Mouse (Mus musculus) layer of hippocampus, adult 2 months (tissue): ENCODE data around the gene Ydjc. TPM values are rescaled to one million over a fixed set of nuclear protein-coding genes. Genes with fewer than 3 reads are reported as not detected.
A peak's percentile ranks its signal among the peaks of the same experiment; 100 is the strongest.
"Not testable (repeated sequence)": the region's sequence is repeated elsewhere in the genome, so short reads cannot be mapped to it uniquely, and the experiment has no call there.

Experiments used
- DNase-seq, 2 experiments: peaks; one replicate each; pipeline ENCODE4 v3.0.0; 2022; ENCODE audit warnings: low spot score in 2 of 2
- H3K27ac ChIP-seq: fragments of 200-600 bp; 2 replicates; pipeline ENCODE4 v1.8.1; 2022
- H3K4me3 ChIP-seq: fragments of 200-600 bp; 2 replicates; pipeline ENCODE4 v1.8.1; 2022; ENCODE audit warnings: mild to moderate bottlenecking
- CTCF ChIP-seq: fragments of 200-600 bp; conservative IDR thresholded peaks from 2 replicates; pipeline ENCODE4 v1.8.1; 2022; ENCODE audit warnings: antibody characterized with exemption, mild to moderate bottlenecking, moderate library complexity
- total RNA-seq, 2 experiments: library from RNA; stranded (reverse); gene quantifications; 2 replicates each; pipeline ENCODE4 v1.2.3; 2021

Gene Ydjc
- total RNA-seq, 2 experiments from 2014 or later = 24.5 to 25.2 TPM

GRCm38 (mm10) chr16:17132089-17132905 is 12.1 kb upstream of the Ydjc start, which contains the start of gene Sdf2l1:
Sdf2l1 (minus strand) TSS chr16:17132383.
- DNase-seq = peak; percentile 97 to 98
- TF ChIP-seq CTCF = peak; percentile 65
- Histone ChIP-seq H3K27ac (peak within 1 kb of the TSS; percentile 87), H3K4me3 (peak within 1 kb of the TSS; percentile 97)

GRCm38 (mm10) chr16:17132906-17133200 is 11.6 kb upstream of the Ydjc start:
- TF ChIP-seq CTCF = no peak
- Histone ChIP-seq H3K27ac (no peak overlapping the region), H3K4me3 (peak overlapping the region; percentile 97)
- DNase-seq = no peak

- Histone ChIP-seq H3K27ac (no peak overlapping the region), H3K4me3 (no peak overlapping the region)
- DNase-seq = no peak
- no peak for TF ChIP-seq CTCF
These were observed 7.1 kb upstream of the Ydjc start for GRCm38 (mm10) chr16:17137355-17137754.

- TF ChIP-seq CTCF = peak; percentile 68
- peak within 1 kb of the TSS; percentile 73 for H3K27ac ChIP-seq
- DNase-seq = peak; percentile 78 to 80
- peak within 1 kb of the TSS; percentile 71 for H3K4me3 ChIP-seq
These were observed 2.4 kb downstream of the Ydjc start, which contains the start of gene Ccdc116 for GRCm38 (mm10) chr16:17146772-17147235. Ccdc116 (minus strand) TSS chr16:17147229.

GRCm38 (mm10) chr16:17147391-17147929 is 3.0 kb downstream of the Ydjc start:
- TF ChIP-seq CTCF = no peak
- no peak for DNase-seq
- peak overlapping the region; percentile 71 for H3K4me3 ChIP-seq
- peak overlapping the region; percentile 73; the same call in 1 of the 2 replicates for H3K27ac ChIP-seq

GRCm38 (mm10) chr16:17148084-17148483 is 3.7 kb downstream of the Ydjc start:
- no peak for DNase-seq
- no peak overlapping the region for H3K27ac ChIP-seq
- H3K4me3 ChIP-seq = peak overlapping the region; percentile 71
- peak; percentile 44 for TF ChIP-seq CTCF

- Histone ChIP-seq H3K4me3 (no peak overlapping the region), H3K27ac (no peak overlapping the region)
- no peak for DNase-seq
- no peak for TF ChIP-seq CTCF
These were observed 6.3 kb downstream of the Ydjc start for GRCm38 (mm10) chr16:17150520-17151258.

- H3K27ac ChIP-seq = no peak overlapping the region
- no peak overlapping the region for H3K4me3 ChIP-seq
- no peak for TF ChIP-seq CTCF
- DNase-seq = no peak
These were observed 7.5 kb downstream of the Ydjc start for GRCm38 (mm10) chr16:17151874-17152273.

- no peak for DNase-seq
- TF ChIP-seq CTCF = no peak
- Histone ChIP-seq H3K4me3 (no peak overlapping the region), H3K27ac (no peak overlapping the region)
These were observed 9.9 kb downstream of the Ydjc start for GRCm38 (mm10) chr16:17154346-17154745.

- not testable (repeated sequence) for H3K27ac ChIP-seq, DNase-seq, H3K4me3 ChIP-seq
These were observed 21.1 kb downstream of the Ydjc start for GRCm38 (mm10) chr16:17165478-17165877.

- H3K27ac ChIP-seq = no peak overlapping the region
- no peak overlapping the region for H3K4me3 ChIP-seq
- DNase-seq = no peak
- no peak for TF ChIP-seq CTCF
These were observed 22.8 kb downstream of the Ydjc start for GRCm38 (mm10) chr16:17167179-17167578.

- Histone ChIP-seq H3K4me3 (no peak overlapping the region), H3K27ac (no peak overlapping the region)
- no peak for DNase-seq
- no peak for TF ChIP-seq CTCF
These were observed 23.6 kb downstream of the Ydjc start for GRCm38 (mm10) chr16:17168049-17168448.

GRCm38 (mm10) chr16:17175765-17176164 is 31.3 kb downstream of the Ydjc start:
- DNase-seq = no peak
- TF ChIP-seq CTCF = no peak
- Histone ChIP-seq H3K27ac (no peak overlapping the region), H3K4me3 (no peak overlapping the region)
